Mouse (Mus musculus) embryo, embryonic 10 days (tissue): Measurements from ENCODE around the gene Tmem8b.

Experiments used
- DNase-seq: peaks from one replicate; pipeline ENCODE4 v3.0.0-alpha.2; 2015; ENCODE audit warnings: low spot score

Tmem8b gene

DNA sequence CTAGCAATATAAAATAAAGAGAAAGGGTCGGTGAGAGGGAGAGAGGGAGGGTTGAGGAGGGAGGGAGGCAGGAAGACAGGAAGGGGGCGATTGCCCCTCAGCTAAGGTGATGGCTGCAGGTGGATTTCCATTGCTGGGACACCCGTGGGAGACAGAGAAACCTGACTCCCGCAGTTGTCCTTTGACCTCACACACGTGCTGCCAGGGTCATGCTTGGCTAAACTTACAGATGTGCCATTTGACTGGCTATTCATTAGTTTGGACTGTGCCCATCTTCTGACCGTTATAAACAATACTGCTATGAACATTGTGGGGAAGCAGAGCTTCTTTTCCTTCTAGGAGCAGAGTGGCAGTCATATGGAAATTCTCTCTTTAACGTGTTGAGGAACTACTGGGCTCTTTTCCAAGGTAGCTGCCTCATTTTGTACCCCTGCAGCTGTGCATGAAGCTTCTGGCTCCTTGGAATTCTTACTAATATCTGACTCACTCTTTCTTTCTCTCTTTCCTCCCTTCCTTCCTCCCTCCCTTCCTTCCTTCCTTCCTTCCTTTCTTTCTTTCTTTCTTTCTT lies 45.0 kb downstream of the Tmem8b start:
- DNase-seq = no peak

- no peak for DNase-seq
These were observed 51.9 kb downstream of the Tmem8b start for GRCm38 (mm10) chr4:43720491-43721228.

DNA sequence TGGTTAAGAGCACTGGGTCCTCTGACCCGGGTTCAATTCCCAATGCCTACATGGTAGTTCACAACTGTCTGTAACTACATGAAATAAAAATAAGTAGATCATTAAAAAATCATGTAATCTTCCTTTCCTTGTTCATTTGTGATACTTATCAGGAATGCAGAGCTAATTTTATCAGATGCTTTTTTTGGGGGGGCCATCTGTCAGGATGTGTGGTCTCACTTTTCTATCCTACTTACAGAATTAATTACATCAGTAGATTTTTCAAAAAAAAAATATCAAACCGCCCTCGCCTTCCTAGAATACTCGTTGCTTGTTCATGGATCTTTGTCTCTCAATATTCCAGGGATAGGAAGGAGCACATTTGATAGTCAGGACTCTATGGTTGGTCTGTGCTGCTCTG lies 53.4 kb downstream of the Tmem8b start:
- no peak for DNase-seq

DNA sequence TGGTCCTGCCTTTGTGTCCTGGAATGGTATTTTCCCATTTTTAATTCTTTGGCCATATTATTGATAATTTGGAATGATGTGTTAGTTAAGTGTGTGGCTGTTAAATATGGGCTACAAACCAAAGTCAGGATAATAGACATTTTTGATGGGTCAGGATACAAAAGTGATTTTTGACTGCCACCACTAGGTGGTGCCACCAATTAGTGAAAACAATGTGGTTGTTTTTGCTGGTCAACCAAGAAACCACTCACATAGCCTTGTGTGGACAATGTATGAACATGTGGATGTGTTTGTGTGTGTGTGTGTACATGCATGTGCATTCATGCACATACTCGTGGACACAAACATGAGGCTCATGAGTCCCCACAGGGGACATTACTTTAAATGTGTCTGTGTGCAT lies 56.0 kb downstream of the Tmem8b start:
- DNase-seq = peak; percentile 73

DNA sequence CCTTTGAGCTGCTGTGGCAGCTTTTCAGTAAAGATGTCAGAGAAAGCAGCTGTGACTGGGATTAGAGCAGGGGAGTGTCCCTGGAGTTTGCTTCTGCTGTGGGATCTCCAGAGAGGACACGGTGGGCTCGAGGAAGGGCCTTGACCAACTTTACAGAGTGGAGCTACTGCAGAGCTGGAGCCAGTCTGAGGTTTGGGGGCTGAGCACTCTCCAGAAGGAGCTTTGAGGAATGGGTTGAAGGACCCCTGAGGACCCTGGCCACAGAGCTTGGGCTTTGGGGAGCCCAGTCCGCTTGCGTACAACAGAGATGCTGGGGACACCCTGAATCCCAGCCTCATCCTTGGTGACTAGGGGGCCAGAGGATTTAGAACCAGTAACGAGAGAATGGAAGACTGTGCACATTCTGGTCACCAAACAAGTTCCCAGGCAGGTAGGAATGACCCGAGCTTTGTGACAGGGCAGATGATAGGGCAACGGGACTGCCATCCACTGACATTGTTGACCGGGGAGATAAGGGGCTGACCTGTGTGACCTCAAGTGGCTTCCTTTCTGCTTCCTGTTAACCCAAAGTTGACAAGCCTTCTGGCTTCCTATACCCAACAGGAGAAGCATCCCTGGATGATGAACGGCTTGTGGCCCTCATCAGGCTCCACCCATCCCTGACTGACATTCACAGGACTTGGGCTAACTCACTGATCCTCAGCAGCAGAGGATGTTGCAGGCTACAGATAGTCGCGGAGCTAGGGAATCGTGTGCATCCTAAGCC lies 57.6 kb downstream of the Tmem8b start:
- no peak for DNase-seq

- no peak for DNase-seq
These were observed 58.2 kb downstream of the Tmem8b start, which contains the start of gene Hrct1 for GRCm38 (mm10) chr4:43726995-43727394. TSS of gene Hrct1 (plus strand) at chr4:43727188.

DNA sequence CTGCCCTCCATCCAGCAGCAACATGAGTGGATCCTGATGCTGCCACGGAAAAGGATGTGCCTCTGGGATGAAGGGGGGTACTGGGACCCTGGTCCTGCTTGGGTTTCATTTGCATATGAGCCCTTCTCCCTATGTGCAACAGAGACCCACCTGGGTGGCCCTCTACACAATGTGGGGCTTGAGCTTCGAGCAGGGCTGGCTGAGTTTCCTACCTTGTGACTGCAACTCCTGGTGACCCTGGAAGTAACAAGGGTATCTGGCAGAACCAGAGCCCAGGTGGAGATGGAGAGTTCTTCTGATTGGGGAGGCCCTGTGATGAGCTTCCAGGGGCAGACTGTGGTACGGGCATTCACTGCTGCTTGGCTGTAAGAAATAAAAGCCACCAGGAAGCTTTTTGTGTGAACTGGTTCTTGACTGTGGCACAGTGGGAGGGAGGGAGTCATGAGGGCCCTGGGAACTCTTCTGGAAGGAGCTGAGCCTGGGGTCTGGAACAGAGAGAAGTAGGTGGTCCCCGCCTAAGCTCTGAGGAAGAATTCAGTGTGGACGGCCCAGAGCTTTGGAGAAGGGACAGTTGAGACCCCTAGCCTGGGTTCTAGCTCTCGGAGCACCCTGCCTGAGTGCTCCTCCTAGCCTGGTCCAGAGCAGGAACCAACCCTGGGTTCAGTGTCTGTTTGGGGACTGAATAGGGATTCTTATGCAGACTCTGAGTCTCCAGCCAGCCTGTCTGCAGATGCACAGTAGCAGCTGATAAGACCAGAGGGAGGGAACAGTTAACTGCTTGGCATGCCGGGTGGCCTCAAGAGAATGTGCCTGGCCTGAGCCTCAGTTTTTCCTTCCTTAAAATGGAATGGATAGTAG lies 59.2 kb downstream of the Tmem8b start:
- DNase-seq = no peak

- DNase-seq = no peak
These were observed 59.8 kb downstream of the Tmem8b start for GRCm38 (mm10) chr4:43728576-43728954.

- no peak for DNase-seq
These were observed 60.4 kb downstream of the Tmem8b start for GRCm38 (mm10) chr4:43729126-43729525.

DNA sequence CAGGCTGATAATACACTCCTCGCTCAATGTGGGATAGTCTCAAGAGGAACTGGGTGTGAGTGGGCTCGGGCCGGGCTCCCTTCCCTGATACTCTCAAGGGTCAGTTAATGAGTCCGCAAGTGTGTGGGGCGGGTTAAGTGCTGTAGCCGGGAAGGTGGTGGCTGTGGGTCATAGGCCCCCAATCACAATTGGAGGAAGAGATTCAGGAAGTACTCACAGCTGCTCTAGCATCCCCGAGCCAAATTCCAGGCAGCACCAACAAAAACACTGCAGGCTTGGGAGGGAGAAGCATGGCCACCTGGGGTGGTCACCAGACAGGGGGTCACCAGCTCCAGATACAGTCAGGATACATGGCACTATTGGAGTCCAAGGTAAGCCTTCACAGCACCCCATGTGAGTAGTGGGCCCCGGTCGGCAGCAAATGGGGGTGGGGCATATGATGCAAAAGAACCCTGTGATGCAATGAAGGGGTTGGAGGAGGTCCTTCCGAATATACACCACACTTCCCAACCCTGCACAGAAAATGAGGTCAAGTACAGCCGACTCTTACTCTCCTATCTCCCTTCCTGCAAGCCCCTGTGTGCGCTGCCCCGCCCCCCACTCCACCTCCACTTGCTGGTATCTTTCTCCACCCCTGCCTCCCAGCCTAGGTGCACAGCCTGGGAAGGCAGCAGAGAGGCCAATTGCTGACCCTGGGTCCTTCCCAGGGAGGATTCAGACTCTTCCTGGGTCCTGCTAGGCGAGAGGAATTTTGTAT lies 61.2 kb downstream of the Tmem8b start, which contains the start of gene Spaar:
TSS of gene Spaar (plus strand) at position 241 of the 757 bp plus-strand sequence.
- no peak for DNase-seq

DNA sequence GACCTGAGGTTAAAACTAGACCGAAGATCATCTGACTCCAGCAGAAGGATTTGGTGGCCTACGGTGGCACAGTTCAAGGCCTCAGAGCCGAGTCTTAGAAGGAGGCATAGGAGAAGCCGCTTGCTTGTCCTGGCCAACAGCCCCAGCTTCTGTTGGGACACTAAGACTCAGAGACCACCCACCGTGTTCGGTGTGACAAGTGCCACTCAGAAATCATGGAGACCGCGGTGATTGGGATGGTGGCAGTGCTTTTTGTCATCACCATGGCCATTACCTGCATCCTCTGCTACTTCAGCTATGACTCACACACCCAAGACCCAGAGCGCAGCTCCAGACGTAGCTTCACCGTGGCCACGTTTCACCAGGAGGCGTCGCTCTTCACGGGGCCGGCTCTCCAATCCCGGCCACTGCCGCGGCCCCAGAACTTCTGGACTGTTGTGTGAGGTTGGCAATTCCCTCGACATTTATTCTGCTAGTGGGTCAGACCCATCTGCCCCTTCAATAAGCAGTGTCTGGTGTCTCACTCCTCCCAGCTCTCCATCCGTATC lies 62.1 kb downstream of the Tmem8b start:
- DNase-seq = peak; percentile 15

GRCm38 (mm10) chr4:43732171-43732570 lies 63.4 kb downstream of the Tmem8b start:
- no peak for DNase-seq

DNA sequence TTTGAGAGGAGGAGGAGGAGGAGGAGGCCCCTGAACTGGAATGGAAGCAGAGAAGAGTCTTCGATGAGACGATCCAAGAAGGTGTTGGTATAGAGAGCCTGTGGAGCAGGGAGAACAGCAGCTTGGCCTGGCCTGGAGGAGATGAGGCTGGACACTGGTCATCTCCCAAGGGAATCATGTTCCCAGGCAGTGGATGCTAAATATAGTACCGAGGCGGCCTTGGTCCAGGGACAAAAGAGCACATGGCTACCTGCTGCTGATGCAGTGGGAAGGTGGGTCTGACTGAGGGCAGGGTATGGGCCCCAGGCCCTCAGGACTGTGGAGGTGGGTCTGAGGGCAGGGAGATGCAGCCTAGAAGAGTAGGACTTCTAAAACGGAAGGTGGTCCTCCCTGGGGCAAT lies 64.4 kb downstream of the Tmem8b start:
- DNase-seq = no peak

GRCm38 (mm10) chr4:43737144-43737543 lies 68.4 kb downstream of the Tmem8b start:
- no peak for DNase-seq

- DNase-seq = no peak
These were observed 70.4 kb downstream of the Tmem8b start for GRCm38 (mm10) chr4:43738989-43739674.

GRCm38 (mm10) chr4:43741526-43741925 lies 72.8 kb downstream of the Tmem8b start:
- no peak for DNase-seq
